Mouse (Mus musculus): ENCODE measurements around the gene Acot1. TPM values are rescaled to one million over a fixed set of nuclear protein-coding genes. Genes with fewer than 3 reads are reported as not detected.

Gene Acot1
- polyA plus RNA-seq, 1 experiment, result 2.2 TPM

DNA sequence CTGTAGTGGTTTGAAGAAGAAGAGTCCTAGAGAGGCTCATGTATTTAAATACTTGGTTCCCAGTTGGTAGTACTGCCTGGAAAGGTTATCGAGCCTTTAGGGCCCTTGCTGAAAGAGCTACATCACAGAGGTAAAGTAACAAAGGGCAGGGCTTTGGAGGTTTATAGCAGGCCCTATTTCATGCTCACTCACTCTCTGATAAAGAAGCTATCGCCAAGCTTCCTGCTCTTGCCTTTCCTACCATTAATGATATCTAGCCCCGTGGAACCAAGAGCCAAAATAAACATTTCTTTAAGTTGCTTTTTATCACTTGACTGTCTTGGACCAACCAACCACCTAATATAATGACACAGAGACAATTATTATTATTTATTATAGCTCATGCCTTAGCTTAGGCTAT lies 8.9 kb upstream of the Acot1 start:
- Histone ChIP-seq H3K27me3 (ENCODE audit: control insufficient read depth, insufficient read depth, low read length) (no peaks in the 10 kb centered on the region), H3K36me3 (ENCODE audit: control insufficient read depth, insufficient read depth, low read length) (no peaks in the 10 kb centered on the region), H3K4me3 (ENCODE audit: extremely low read depth, insufficient read depth, insufficient read length) (no peak overlapping the region), H3K4me1 (ENCODE audit: control insufficient read depth, insufficient read depth, insufficient read length) (peaks cover 4% of the 10 kb centered on the region; the same call in 1 of the 2 replicates), H3K27ac (ENCODE audit: insufficient read depth, low read length) (no peak overlapping the region)
- no peak for TF ChIP-seq CTCF (IDR thresholded peaks at IDR 0.05; ENCODE audit: extremely low read depth, insufficient read depth, insufficient read length, insufficient replicate concordance)
- WGBS, result 86% methylated on average over 3 of the region's 3 CpGs
- DNase-seq (ENCODE audit: low read depth in 1 of 2, low spot score in 2 of 2), result no peak

DNA sequence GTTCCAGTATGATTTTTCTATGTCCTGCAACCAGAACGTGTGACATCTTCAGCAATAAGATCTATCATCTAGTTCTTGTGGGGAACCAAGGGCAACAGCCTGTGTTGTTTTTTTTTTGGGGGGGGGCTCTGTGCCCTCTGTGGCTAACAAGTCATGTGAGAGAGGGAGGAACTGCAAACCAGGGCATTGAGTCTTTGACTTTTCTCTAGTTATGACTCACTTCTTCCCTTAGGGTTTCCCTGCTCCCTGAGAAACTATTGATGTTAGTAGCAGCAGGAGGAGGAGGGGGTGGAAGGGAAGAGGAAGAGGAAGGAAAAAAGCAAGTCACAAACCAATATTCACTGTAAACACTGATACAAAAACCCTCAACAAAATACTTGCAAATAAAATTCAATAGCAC lies 5.4 kb upstream of the Acot1 start:
- no peak overlapping the region for H3K27ac ChIP-seq (ENCODE audit: insufficient read depth, low read length)
- peaks cover 2% of the 10 kb centered on the region; the same call in 1 of the 2 replicates for H3K4me1 ChIP-seq (ENCODE audit: control insufficient read depth, insufficient read depth, insufficient read length)
- H3K4me3 ChIP-seq (ENCODE audit: extremely low read depth, insufficient read depth, insufficient read length), result no peak overlapping the region
- WGBS, result 63% methylated on average over 1 of the region's 1 CpGs
- DNase-seq (ENCODE audit: low read depth in 1 of 2, low spot score in 2 of 2), result no peak
- TF ChIP-seq POLR2A (IDR thresholded peaks at IDR 0.05; ENCODE audit: low read depth, low read length) (no peak), CTCF (IDR thresholded peaks at IDR 0.05; ENCODE audit: extremely low read depth, insufficient read depth, insufficient read length, insufficient replicate concordance) (no peak)
- H3K36me3 ChIP-seq (ENCODE audit: control insufficient read depth, insufficient read depth, low read length), result no peaks in the 10 kb centered on the region
- no peaks in the 10 kb centered on the region for H3K27me3 ChIP-seq (ENCODE audit: control insufficient read depth, insufficient read depth, low read length)

DNA sequence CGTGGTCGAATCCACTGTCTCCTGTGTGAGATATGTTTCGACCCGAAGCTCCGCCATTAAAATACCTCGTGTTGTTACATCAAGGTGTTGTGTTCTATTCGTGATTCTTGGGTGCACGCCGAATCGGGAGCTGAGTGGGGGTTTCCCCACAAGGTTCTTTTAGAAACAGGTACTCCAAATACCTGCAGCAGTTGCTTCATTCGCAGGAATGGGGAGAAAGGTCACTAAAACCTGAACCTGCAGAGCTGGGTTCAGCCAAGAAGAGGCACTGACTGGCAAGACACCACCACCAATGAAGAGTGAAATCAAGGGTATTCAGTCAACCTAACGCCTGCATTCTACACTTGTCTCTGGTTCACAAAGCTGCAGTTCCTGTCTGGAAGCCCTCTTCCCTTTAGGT lies 1.0 kb upstream of the Acot1 start:
- H3K27me3 ChIP-seq (ENCODE audit: control insufficient read depth, insufficient read depth, low read length), result no peaks in the 10 kb centered on the region
- H3K27ac ChIP-seq (ENCODE audit: insufficient read depth, low read length), result no peak overlapping the region
- TF ChIP-seq POLR2A (IDR thresholded peaks at IDR 0.05; ENCODE audit: low read depth, low read length), result no peak
- WGBS, result 78% methylated on average over 12 of the region's 12 CpGs
- H3K4me1 ChIP-seq (ENCODE audit: control insufficient read depth, insufficient read depth, insufficient read length), result peaks cover 2% of the 10 kb centered on the region; the same call in 1 of the 2 replicates
- H3K4me3 ChIP-seq (ENCODE audit: extremely low read depth, insufficient read depth, insufficient read length), result no peak overlapping the region
- no peaks in the 10 kb centered on the region for H3K36me3 ChIP-seq (ENCODE audit: control insufficient read depth, insufficient read depth, low read length)
- DNase-seq (ENCODE audit: low read depth in 1 of 2, low spot score in 2 of 2), result no peak

DNA sequence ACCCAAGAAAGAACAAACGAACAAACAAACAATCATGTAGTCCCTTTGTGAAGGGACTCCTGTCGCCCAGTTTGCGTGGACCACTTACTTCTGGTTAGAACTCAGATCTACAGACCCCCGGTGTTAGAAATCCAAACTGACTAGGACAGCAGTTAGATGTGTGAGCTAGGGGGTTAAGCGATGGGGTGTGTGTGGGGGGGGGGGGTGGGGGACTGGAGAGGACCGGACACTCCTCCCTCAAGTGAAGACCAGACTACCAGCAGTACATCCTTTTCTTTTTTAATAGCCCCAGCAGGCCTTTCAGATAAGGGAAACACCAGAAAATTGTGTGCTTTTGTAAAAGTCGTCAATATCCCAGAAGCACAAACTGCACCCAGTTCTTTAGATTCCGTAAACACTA lies 561 bp upstream of the Acot1 start:
- Histone ChIP-seq H3K4me3 (ENCODE audit: extremely low read depth, insufficient read depth, insufficient read length) (no peak overlapping the region), H3K27ac (ENCODE audit: insufficient read depth, low read length) (no peak overlapping the region)
- WGBS, result 69% methylated on average over 8 of the region's 8 CpGs

GRCm38 (mm10) chr12:84010201-84010600 lies 911 bp downstream of the Acot1 start:
- Histone ChIP-seq H3K4me3 (ENCODE audit: extremely low read depth, insufficient read depth, insufficient read length) (no peak overlapping the region), H3K27me3 (ENCODE audit: control insufficient read depth, insufficient read depth, low read length) (no peaks in the 10 kb centered on the region), H3K4me1 (ENCODE audit: control insufficient read depth, insufficient read depth, insufficient read length) (peaks cover 2% of the 10 kb centered on the region; the same call in 1 of the 2 replicates), H3K36me3 (ENCODE audit: control insufficient read depth, insufficient read depth, low read length) (no peaks in the 10 kb centered on the region), H3K27ac (ENCODE audit: insufficient read depth, low read length) (no peak overlapping the region)
- DNase-seq (ENCODE audit: low read depth in 1 of 2, low spot score in 2 of 2), result no peak
- TF ChIP-seq CTCF (IDR thresholded peaks at IDR 0.05; ENCODE audit: extremely low read depth, insufficient read depth, insufficient read length, insufficient replicate concordance) (no peak), POLR2A (IDR thresholded peaks at IDR 0.05; ENCODE audit: low read depth, low read length) (no peak)
- 79% methylated on average over 3 of the region's 3 CpGs for WGBS

More for the DNA sequence above, 561 bp upstream of the Acot1 start:
- no peaks in the 10 kb centered on the region for H3K36me3 ChIP-seq (ENCODE audit: control insufficient read depth, insufficient read depth, low read length)
- H3K4me1 ChIP-seq (ENCODE audit: control insufficient read depth, insufficient read depth, insufficient read length), result peaks cover 2% of the 10 kb centered on the region; the same call in 1 of the 2 replicates
- TF ChIP-seq CTCF (IDR thresholded peaks at IDR 0.05; ENCODE audit: extremely low read depth, insufficient read depth, insufficient read length, insufficient replicate concordance), result no peak
- TF ChIP-seq POLR2A (IDR thresholded peaks at IDR 0.05; ENCODE audit: low read depth, low read length), result no peak
- no peaks in the 10 kb centered on the region for H3K27me3 ChIP-seq (ENCODE audit: control insufficient read depth, insufficient read depth, low read length)
- DNase-seq (ENCODE audit: low read depth in 1 of 2, low spot score in 2 of 2), result no peak

GRCm38 (mm10) chr12:84011251-84012040 lies 2.2 kb downstream of the Acot1 start:
- DNase-seq (ENCODE audit: low read depth in 1 of 2, low spot score in 2 of 2), result no peak
- no peaks in the 10 kb centered on the region for H3K27me3 ChIP-seq (ENCODE audit: control insufficient read depth, insufficient read depth, low read length)
- no peaks in the 10 kb centered on the region for H3K36me3 ChIP-seq (ENCODE audit: control insufficient read depth, insufficient read depth, low read length)
- H3K4me3 ChIP-seq (ENCODE audit: extremely low read depth, insufficient read depth, insufficient read length), result no peak overlapping the region
- WGBS, result 69% methylated on average over 12 of the region's 12 CpGs
- TF ChIP-seq POLR2A (IDR thresholded peaks at IDR 0.05; ENCODE audit: low read depth, low read length) (no peak), CTCF (IDR thresholded peaks at IDR 0.05; ENCODE audit: extremely low read depth, insufficient read depth, insufficient read length, insufficient replicate concordance) (no peak)
- H3K27ac ChIP-seq (ENCODE audit: insufficient read depth, low read length), result no peak overlapping the region
- peaks cover 2% of the 10 kb centered on the region; the same call in 1 of the 2 replicates for H3K4me1 ChIP-seq (ENCODE audit: control insufficient read depth, insufficient read depth, insufficient read length)

DNA sequence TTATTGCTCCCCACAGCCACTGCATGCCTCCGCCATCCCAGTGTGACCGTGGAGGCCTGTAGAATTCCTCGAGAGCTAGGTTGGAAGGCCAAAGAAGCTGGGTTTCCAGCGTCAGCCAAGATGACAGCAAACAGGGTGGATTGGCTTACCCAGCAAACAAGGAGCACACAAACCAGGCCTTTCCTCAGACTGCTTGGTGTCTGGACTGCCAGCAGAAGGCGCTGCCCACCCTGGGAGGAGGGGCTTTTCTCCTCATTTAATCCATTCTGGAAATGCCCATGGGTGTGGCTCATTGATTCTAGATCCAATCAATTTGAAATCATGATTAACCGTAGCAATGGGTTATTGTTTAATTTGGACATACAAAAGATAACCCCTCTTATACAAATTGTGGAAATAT lies 3.8 kb downstream of the Acot1 start:
- TF ChIP-seq CTCF (IDR thresholded peaks at IDR 0.05; ENCODE audit: extremely low read depth, insufficient read depth, insufficient read length, insufficient replicate concordance) (no peak), POLR2A (IDR thresholded peaks at IDR 0.05; ENCODE audit: low read depth, low read length) (no peak)
- no peak for DNase-seq (ENCODE audit: low read depth in 1 of 2, low spot score in 2 of 2)
- no peak overlapping the region for H3K27ac ChIP-seq (ENCODE audit: insufficient read depth, low read length)
- 93% methylated on average over 6 of the region's 6 CpGs for WGBS
- H3K36me3 ChIP-seq (ENCODE audit: control insufficient read depth, insufficient read depth, low read length), result no peaks in the 10 kb centered on the region
- no peaks in the 10 kb centered on the region for H3K27me3 ChIP-seq (ENCODE audit: control insufficient read depth, insufficient read depth, low read length)
- peaks cover 2% of the 10 kb centered on the region; the same call in 1 of the 2 replicates for H3K4me1 ChIP-seq (ENCODE audit: control insufficient read depth, insufficient read depth, insufficient read length)
- no peak overlapping the region for H3K4me3 ChIP-seq (ENCODE audit: extremely low read depth, insufficient read depth, insufficient read length)

All from spleen, adult 2 months (tissue).